Mouse (Mus musculus) small intestine, adult 2 months (tissue): ENCODE data around the gene Prr23a1. TPM values are rescaled to one million over a fixed set of nuclear protein-coding genes. Genes with fewer than 3 reads are reported as not detected.
"Not testable (repeated sequence)": the region's sequence is repeated elsewhere in the genome, so short reads cannot be mapped to it uniquely, and the experiment has no call there.

Experiments
- H3K27ac ChIP-seq: fragments of 200-500 bp; 2 replicates; pipeline ENCODE4 v1.5.1; 2012; ENCODE audit warnings: low read depth, low read length, control low read depth, inconsistent platforms; ENCODE audit not compliant: insufficient read depth
- H3K27me3 ChIP-seq: fragments of 200-500 bp; 2 replicates; pipeline ENCODE4 v1.6.1; 2012; ENCODE audit warnings: mild to moderate bottlenecking, moderate library complexity, low read length, inconsistent platforms; ENCODE audit not compliant: control insufficient read depth, insufficient read depth
- H3K36me3 ChIP-seq: fragments of 200-500 bp; 2 replicates; pipeline ENCODE4 v1.6.1; 2012; ENCODE audit warnings: mild to moderate bottlenecking, low read length, control low read depth, inconsistent platforms; ENCODE audit not compliant: control insufficient read depth, insufficient read depth
- H3K4me1 ChIP-seq: fragments of 200-500 bp; 2 replicates; pipeline ENCODE4 v1.6.1; 2012; ENCODE audit warnings: low read length, inconsistent platforms, mixed read lengths; ENCODE audit not compliant: control insufficient read depth, insufficient read depth, insufficient read length
- H3K4me3 ChIP-seq: fragments of 200-500 bp; 2 replicates; pipeline ENCODE4 v1.5.1; 2012; ENCODE audit warnings: low read depth, mild to moderate bottlenecking, control low read depth, inconsistent platforms, low read length, moderate library complexity
- CTCF ChIP-seq: fragments of 200-500 bp; IDR thresholded peaks from 2 replicates; pipeline ENCODE4 v1.5.1; 2012; ENCODE audit warnings: low read depth, mild to moderate bottlenecking, control low read depth, inconsistent platforms, low read length, moderate library complexity, mixed read lengths; ENCODE audit not compliant: insufficient replicate concordance, insufficient read length; ENCODE audit errors: extremely low read depth
- POLR2A ChIP-seq: fragments of 200-500 bp; IDR thresholded peaks from 2 replicates; pipeline ENCODE4 v1.6.1; 2012; ENCODE audit warnings: low read depth, mild to moderate bottlenecking, control low read depth, inconsistent platforms, low read length, moderate library complexity
- WGBS: fragments of 180-500 bp; shearing (Covaris S2); methylation state at CpG from one replicate; pipeline ENCODE4 v1.1.7; 2018; 5-methylcytosine and 5-hydroxymethylcytosine counted together
- polyA plus RNA-seq: library from polyadenylated mRNA; depleted of rRNA; stranded (reverse); fragments of >200 nt; gene quantifications from 2 replicates; pipeline ENCODE4 v1.2.3, GENCODE M21; 2012; rRNA removed

The Prr23a1 gene
- polyA plus RNA-seq: not detected in 2 replicates

DNA sequence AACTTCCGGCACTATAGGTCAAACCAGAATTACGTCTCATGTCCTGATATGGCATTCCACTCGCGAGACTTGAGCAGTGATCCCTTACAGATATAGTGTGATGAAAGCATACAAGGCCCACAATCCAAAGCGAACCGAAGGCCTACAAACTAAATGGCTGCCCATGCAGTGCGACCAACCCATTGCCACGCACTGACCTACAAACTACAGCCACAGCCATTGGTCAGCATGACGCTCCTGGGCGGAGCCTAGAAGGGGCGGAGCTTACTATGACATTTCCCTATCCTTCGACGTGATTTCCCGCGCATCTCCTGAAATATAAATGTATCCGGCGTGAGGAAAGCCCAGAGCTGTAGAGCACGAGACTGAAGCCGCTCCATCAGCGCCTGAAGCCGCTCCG is at the start of gene Prr23a1:
Gene Prr23a1 (plus strand): TSS at position 387 of the 400 bp plus-strand sequence.
- Histone ChIP-seq H3K27me3 (no peaks in the 10 kb centered on the region), H3K27ac (no peak within 1 kb of the TSS), H3K36me3 (no peaks in the 10 kb centered on the region), H3K4me3 (no peak within 1 kb of the TSS), H3K4me1 (no peaks in the 10 kb centered on the region)
- 64% methylated on average over 22 of the region's 22 CpGs for WGBS
- TF ChIP-seq POLR2A (no peak), CTCF (no peak)

DNA sequence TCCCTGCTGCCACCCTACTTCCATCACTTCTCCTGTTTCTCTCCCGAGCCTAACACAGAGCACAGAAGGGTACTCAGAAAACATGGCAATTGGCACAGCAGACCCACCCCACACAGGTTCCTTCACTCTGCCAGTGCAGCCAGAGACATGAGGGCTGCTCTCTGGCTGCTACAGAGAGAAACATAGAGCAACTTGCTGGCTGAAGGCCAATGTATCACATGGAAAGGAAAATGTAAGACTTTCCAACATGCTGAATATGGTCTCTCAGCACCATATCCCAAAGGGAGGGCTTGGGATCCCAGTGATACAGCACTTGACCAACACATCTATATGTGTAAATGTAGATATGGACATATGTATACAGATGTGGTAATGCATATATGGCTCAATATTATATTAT is 43.3 kb upstream of the Prr23a1 start:
- 67% methylated on average over 1 of the region's 1 CpGs for WGBS
- H3K36me3 ChIP-seq: no peaks in the 10 kb centered on the region
- H3K27ac ChIP-seq: no peak overlapping the region
- no peaks in the 10 kb centered on the region; the same call in 1 of the 2 replicates for H3K27me3 ChIP-seq
- H3K4me1 ChIP-seq: no peaks in the 10 kb centered on the region
- TF ChIP-seq CTCF: no peak
- TF ChIP-seq POLR2A: no peak
- no peak overlapping the region for H3K4me3 ChIP-seq

DNA sequence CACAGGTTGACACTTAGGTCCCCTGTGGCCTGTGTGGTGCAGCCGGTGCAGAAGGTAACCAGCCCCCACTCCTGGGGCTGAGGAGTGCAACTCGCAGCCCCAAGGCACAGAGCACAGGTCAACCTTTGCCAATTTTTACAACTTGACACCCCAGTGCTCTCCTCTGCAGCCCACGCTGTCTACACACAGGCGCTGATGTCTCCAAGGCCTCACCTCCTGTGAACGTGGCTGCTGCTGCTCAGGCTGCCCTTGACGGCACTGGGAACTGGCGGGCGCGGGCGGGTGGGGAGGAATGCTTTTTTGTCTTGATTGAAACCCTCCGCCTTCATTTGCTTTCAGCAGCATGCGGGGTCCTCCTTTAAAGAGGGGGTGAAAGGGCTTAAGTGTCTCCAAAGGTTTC is 38.3 kb upstream of the Prr23a1 start:
- no peak for TF ChIP-seq CTCF
- TF ChIP-seq POLR2A: no peak
- no peaks in the 10 kb centered on the region; the same call in 1 of the 2 replicates for H3K27me3 ChIP-seq
- H3K4me3 ChIP-seq: no peak overlapping the region
- no peak overlapping the region for H3K27ac ChIP-seq
- H3K4me1 ChIP-seq: no peaks in the 10 kb centered on the region
- H3K36me3 ChIP-seq: no peaks in the 10 kb centered on the region
- WGBS: 73% methylated on average over 12 of the region's 12 CpGs

DNA sequence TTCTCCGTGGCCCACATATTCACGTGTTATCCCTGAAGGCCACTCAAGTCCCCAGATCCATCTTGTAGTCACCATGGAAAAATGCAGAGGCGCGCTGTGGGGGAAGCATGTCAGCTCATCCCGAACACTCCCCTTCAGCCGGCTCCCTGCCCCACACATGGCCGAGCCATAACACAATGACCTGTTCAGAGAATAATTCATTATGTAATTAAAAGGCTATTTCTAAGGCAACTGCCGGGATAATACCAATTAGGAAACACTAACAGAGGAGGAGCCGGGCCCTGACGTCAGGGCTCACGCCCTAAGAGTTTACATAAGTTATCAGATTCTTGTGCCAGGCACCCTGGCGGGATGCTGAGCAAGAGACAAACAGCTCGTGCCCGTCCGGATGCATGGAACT is 36.8 kb upstream of the Prr23a1 start:
- TF ChIP-seq POLR2A: no peak
- no peak for TF ChIP-seq CTCF
- no peaks in the 10 kb centered on the region for H3K36me3 ChIP-seq
- H3K4me1 ChIP-seq: no peaks in the 10 kb centered on the region
- H3K27me3 ChIP-seq: no peaks in the 10 kb centered on the region
- 43% methylated on average over 15 of the region's 15 CpGs for WGBS
- H3K4me3 ChIP-seq: no peak overlapping the region
- H3K27ac ChIP-seq: no peak overlapping the region

DNA sequence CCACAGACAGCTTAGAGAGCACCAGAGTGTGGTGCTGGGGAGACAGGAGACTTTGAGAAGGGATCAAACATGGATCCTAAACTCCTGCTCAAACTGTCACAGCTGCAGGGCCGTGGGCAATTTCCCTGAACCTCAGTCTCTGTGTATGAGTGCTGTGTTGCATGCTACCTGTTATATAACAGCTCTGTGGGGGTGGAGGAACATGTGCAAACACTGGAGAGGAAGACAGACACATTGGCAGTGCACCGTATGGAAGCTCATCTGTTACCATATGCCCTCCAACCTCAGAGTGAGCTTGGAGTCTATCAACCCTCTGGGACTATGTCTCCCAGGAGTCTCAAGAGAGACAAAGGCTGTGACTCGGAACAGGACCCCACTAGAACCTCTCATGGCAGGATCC is 36.4 kb upstream of the Prr23a1 start:
- Histone ChIP-seq H3K36me3 (no peaks in the 10 kb centered on the region), H3K4me1 (no peaks in the 10 kb centered on the region), H3K27ac (no peak overlapping the region), H3K4me3 (no peak overlapping the region), H3K27me3 (no peaks in the 10 kb centered on the region)
- TF ChIP-seq POLR2A: no peak
- TF ChIP-seq CTCF: no peak
- WGBS: 64% methylated on average over 3 of the region's 3 CpGs

DNA sequence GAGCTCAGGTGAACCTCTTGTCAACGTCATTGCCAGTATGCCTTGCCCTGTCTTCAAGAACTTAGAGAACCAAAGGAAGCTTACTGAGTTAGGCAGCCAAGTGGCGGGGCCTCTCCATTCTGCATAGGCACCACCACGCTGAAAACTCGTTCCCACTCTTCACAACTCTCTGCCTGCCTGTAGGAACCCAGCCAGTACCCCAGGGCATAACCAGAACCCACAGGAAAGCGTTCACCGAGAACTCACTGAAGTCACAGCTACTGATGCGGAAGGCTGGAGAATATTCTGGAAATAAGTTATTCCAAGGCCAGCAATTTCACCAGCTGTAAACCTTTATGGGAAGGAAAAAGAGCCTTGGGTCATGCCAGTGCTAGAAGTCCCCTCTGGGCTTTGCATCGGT is 34.7 kb upstream of the Prr23a1 start:
- no peak overlapping the region for H3K4me3 ChIP-seq
- no peak overlapping the region for H3K27ac ChIP-seq
- H3K4me1 ChIP-seq: no peaks in the 10 kb centered on the region
- TF ChIP-seq CTCF (no peak), POLR2A (no peak)
- 78% methylated on average over 8 of the region's 8 CpGs for WGBS
- H3K27me3 ChIP-seq: no peaks in the 10 kb centered on the region
- H3K36me3 ChIP-seq: no peaks in the 10 kb centered on the region

DNA sequence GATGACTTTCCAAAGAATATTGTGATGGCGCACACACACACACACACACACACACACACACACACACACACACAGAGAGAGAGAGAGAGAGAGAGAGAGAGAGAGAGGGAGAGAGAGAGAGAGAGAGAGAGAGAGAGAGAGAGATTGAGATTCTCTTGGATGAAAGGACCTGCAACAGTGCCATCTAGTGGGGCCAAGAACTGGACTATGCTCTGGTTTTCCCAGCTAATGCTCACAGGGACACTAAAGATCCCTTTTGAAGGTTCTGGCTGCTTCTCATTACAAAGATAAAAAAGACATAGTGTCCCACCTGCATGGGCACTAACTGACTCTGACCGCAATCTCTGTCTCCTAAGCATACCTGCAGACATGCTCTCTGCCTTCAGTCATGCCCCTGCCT is 32.8 kb upstream of the Prr23a1 start:
- H3K4me1 ChIP-seq, H3K27ac ChIP-seq, H3K36me3 ChIP-seq, H3K4me3 ChIP-seq, H3K27me3 ChIP-seq: not testable (repeated sequence)
- 58% methylated on average over 2 of the region's 2 CpGs for whole genome bisulfite sequencing

DNA sequence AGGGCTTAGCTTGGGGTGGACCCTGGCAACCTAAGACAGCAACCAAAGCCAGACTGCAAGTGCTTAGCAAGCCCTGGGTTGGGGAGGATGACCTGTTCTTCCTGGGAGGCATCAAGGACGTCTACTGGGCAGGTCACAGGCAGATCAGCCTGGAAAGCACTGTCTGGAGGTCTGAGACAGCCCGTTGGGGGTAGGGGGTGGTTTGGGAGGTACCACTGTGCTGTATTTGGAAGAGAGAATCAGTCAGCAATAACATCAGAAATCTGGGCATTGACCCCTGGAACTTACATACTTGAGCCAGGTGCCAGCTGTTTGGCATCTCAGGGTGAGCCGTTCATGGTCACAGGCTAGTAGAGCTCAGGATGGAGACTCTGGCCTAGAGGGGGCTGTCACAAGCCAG is 26.2 kb upstream of the Prr23a1 start:
- TF ChIP-seq POLR2A: no peak
- TF ChIP-seq CTCF: no peak
- WGBS: 57% methylated on average over 3 of the region's 3 CpGs
- no peak overlapping the region for H3K27ac ChIP-seq
- H3K36me3 ChIP-seq: no peaks in the 10 kb centered on the region
- H3K4me1 ChIP-seq: no peaks in the 10 kb centered on the region
- no peak overlapping the region for H3K4me3 ChIP-seq
- no peaks in the 10 kb centered on the region for H3K27me3 ChIP-seq
